Mouse (Mus musculus): ENCODE measurements at regions not wholly inside any gene's neighbourhood (a gene's known extent, or its start where the extent isn't known, plus 50 kb on each side); places are given as distances from the start of the nearest gene placed in this dataset.
A peak's percentile ranks its signal among the peaks of the same experiment; 100 is the strongest.

DNA sequence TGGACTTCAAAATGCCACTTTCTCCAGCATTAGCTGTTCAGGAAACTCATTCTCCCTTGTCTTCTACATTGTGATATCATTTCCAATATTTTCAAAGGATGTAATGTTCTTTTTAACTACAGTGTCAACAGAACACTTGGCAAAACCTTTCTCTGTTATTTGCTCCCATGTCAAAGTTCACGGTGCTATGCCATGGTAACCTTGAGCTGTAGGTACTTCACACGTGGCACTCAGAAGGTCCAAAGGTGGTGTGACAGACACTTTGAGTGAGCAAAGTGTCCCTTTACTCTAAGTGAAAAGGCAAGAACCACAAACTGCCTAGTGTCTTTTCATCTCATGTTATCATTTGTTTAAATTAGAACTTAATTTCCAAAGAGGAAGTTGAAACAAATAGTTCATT is 53.3 kb upstream of the Tram2 start:
- ATAC-seq: no peak

DNA sequence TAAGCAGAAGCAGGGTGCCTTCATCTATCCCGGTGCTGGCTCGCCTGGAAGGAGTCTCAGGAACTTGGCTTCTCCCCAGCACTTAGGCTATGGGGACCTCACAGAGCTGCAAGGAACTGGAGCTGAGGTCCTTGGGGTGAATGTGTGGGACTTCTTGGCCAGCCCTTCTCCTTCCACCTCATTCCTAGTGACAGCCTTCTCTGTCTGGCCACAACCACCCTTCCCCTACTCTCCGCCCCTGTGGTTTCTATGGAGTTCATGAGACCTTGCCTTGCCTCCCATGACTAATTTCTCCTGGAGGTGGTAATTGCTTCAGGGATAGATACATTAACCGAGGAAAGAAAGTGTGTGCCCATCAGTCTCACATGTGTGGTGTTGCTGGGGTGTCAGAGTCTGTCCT is 67.9 kb upstream of the Tram2 start:
- no peak for ATAC-seq

DNA sequence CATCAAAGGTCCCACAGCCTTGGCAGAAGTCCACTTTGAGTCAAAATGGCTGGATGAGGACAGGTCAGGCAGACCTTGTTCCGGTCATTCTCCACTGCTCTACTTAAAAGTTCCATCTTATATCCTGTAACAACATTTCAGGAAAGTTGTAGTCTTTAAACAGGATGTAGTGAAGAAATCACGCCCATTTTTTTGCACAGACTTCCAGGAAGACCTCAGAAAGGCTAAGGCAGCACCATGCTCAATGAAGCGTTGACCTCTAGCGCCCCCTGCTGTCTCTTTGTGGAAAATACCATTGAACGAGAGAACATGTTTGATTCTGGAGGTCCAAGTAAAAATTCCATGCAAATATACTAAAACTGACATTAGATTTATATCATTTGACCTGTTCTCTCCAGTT is 56.6 kb upstream of the Tmem14a start:
- peak; percentile 79 for ATAC-seq

DNA sequence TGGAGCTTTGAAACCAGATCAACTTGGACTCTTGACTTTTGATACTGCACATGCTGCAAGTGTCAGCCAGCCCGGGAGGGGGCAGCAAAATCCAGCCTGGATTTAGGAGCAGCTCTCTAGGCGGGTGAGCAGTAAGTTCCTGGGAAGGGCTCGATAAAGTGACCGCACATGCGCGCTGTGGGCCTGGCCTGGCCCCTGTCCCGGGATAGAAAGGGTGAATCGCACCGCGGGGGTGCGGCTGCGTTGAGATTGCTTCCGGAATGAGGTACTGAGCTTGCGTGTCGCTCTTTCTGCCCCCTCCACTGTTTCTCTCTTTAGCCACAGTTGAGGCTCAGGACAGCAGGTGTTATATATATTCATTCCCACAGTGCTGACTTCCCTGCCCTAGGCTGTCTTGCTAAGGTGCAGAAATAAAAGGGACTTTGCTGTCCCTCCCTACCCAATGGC is 52.1 kb upstream of the Tmem14a start:
- ATAC-seq: peak; percentile 75

DNA sequence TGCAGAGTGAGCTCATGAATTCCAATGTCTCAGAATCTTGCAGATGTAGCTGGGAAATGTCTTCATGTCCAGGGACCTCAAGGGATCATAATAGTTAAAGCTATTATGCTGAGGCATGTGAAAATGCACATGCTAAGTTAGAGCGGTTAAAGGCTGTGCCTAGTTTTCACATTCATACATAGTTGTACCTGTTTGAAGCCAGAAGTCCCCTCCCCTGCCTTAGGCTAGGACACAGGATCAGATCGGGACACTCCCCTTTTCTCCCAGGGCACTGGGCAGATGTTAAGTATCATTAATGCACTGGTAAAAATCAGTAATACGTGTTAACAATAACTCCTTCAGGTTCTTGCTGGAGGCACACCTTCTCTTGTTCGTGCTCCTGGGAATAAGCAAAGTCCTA is 51.6 kb upstream of the Tmem14a start:
- no peak for ATAC-seq

All from activated CD4-positive, CD25-positive, alpha-beta regulatory T cell, adult 4 months (primary cell).